Mouse (Mus musculus) inflammation-experienced regulatory T-cells (primary cell): ENCODE results near the gene Zc3h12c. TPM values are rescaled to one million over a fixed set of nuclear protein-coding genes. Genes with fewer than 3 reads are reported as not detected.

Experiments
- polyA plus RNA-seq, 2 experiments: library from polyadenylated mRNA; unstranded; fragments of 100-300 nt; shearing (Covaris generic); gene quantifications; one replicate each; pipeline ENCODE4 v1.2.1; 2017

Gene Zc3h12c
- polyA plus RNA-seq: 1 to 10 TPM; 2.2 to 3.0 TPM

DNA sequence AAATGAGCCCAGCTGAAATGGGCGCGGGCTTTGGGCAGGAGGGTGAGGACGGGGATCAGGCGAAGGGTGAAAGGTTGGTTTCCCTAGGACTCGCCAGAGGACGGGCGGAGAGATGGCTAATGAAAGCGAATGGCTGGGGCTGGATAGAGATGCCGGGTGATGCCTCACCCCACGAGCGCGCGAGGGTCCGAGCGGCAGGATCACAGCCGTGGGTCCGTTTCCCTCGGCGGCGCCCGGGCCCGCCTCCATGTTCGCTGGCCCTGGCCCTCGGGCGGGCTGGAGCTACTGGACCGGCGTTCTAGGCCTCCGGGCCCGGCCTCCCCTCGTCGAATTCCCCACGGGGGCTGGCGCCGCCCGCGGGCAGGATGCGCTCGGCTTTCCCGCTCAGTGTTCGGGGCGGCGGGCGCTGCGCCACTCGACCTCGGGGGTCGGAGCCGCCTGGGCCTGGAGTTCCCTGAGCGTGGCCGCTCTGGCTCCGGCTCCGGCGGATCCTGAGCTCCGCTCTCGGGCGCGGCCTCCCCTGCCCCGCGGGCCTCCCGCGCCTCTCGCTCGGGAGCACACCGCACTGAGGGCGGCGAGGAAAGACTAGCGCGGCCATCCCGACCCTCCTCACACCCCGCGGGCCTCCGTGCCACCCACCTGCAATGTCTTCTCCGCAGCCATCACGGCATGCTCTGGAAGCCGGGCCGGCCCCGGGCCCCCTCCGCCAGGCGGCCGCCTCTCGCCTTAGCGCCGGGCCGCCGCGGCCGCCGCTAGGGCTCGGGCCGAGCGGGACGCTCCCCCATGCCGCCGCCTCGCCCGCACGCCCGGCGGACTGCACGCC, at the start of gene Zc3h12c:
Zc3h12c (minus strand) TSS at position 710 of the 823 bp plus-strand sequence.

Other genes with a start within 250 kb of the Zc3h12c start
- gene Fdx1, start 205.0 kb downstream of the Zc3h12c start, polyA plus RNA-seq: 10 to 100 TPM; 48.5 to 52.8 TPM
- 10 to 100 TPM; 72.9 to 86.7 TPM for gene Rdx, start 121.4 kb downstream of the Zc3h12c start, polyA plus RNA-seq